Mouse (Mus musculus) spleen, postnatal 36 days (tissue): ENCODE results near the gene Arsk.

Experiments
- DNase-seq, 2 experiments: peaks; one replicate each; pipeline ENCODE4 v3.0.0; 2022; ENCODE audit warnings: low spot score in 2 of 2, mixed read lengths in 1 of 2

Arsk gene

DNA sequence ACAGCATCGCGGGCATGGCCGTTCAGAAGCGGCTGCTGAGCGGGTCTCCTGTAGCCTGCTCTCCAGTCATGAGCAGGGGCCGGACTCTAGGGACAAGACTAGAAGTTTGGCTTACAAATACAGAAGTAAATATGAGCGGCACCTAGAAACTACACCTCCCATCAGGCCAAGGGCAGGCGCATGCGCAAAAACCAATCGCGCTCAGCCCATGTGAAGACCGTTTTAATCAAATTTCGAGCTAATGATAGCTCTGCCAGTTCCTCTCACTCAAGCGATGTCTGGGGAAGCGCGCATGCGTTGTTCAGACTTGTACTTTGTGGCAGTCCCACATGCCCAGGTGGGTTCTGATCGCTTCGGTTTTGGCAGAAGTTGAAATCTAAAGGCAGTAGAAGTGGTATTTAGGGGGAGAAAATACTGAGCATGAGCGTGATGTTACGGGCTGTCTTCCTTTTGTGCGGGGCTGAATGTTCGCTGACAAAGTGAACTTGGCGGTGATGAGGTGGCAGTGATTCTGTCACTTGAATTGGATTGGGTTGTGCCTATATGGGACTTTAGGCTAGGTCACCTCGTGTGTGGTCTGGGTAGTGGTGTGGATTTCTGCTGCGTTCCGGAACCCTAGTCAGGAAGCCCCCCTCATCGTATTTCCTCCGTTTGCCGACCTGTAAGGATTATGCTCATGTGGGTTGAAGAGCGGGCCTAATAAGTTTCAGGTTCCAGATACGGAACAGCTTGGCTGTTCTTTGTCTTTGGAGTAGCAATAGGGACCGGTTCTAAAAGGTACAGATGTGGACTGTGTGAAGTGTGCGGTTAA is at the start of gene Arsk, which contains the start of gene Ttc37:
Arsk (minus strand) TSS at position 168 of the 811 bp plus-strand sequence.
Ttc37 (plus strand) TSS at position 242 of the 811 bp plus-strand sequence.
- DNase-seq: peak; percentile 95 to 97

DNA sequence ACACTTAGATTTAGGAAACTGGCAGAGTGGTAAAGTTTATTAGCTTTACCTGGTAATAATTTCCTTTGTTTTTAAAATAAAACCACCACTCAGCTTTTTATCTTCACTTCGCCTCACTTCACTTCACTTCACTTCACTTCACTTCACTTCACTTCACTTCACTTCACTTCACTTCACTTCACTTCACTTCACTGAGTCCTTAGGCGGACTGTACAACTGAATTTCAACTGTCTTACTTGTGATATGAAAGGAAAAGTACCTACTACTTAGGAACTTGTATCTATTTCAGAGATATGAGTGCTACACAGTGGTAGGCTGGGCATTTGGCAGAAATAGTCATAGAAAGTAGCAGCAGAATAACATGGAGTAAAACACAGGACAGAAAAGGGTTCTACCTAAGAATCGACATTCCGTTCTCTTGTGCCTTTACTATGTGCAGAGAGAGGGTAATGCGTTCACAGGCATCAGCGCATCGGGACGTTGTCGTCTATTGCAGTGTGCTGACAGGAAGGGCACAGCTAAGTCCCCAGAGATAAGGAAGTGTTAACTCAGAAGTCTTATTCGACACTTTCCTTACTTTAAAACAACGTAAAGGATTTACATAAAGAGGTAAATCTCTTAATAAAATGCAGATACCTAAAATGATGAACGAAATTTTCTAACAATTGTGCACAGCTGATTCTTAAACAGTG is 42.8 kb upstream of the Arsk start:
- no peak for DNase-seq

DNA sequence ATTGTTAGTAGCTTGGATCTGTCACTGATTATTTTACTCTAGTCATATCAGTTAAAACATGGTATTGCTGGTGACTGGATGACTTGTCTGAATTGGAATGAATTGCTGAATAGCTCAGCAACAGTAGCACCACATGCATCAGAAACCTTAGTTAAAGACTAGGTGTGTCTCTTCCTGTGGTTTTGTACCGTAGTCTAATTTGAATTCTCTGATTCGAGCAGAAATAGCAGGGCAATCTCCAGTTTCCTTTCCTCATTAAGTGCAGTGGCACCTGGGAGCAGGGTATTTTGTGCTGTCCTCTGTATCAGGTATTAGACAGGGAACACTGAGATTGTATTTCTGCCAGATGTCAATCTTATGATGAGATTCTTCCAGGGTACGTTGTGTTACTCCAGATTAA is 40.4 kb upstream of the Arsk start:
- DNase-seq: peak; percentile 14 to 27

DNA sequence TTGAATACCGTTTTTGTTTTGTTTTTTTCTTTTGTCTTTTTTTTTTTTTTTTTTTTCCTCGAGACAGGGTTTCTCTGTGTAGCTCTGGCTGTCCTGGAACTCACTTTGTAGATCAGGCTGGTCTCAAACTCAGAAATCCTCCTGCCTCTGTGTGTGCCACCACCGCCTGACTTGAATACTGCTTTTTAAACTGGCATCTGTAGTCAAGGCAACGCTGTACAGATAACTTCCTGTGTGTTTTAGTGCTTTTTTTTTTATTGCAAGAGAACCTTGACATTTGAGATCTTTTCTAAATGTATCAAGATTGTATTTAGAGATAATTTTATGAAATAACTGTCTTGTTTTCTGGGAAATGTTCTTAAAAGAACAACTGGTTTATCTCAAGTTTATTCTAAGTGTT is 34.0 kb upstream of the Arsk start:
- no peak for DNase-seq

DNA sequence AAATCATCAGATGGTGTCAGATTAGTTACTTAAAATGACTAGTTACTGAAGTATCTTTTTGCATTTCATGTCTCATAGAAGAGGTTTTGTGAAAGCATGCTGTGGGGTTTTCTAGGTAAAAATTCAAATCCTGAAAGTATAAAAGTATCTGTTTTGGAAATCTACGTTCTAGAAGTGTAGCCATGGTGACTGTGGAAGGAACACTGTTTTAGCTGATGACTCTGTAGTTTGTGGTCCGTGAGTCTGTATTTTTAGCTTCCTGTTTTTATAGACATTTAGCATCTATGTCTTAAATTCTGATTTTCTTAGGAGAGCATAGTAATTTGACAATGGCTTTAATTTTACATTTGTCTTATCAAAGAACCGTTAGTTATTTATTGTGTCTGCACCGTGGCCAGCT is 30.3 kb upstream of the Arsk start:
- DNase-seq: no peak

DNA sequence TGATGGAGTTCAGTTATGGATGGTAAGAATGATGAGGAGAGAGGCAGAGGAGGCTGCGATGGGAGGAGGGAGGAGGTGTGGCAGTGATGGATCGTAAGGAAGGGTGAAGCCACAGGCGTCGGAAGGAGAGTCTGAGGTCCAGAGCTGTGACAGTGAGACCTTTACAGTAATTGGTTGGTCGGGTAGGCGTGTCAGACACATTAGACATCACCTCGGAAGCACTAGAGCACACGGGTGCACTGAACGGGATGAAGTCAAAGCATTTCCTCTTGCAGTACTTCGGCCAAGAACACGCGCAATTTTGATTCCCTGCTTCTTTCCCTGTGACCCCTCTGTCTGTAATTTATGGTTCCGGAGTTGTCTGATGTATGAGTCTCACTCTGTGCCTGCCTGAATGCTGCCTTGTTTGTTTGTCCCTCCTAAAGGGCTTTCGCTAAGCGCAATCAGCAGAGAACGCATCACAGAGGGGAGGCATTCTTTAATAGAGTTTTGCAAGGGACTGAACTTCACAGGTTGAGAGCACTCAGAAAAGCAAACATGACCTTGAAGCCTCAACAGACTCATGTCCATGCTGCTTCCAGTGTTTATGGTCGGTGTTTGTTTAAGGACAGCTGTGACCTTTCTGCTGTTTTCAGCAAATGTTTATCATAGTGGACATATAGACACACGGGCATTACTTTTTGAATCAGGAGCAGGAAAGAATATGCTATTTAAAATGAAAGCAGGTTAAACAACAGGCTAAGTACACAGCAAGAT is 10.8 kb upstream of the Arsk start:
- no peak for DNase-seq

DNA sequence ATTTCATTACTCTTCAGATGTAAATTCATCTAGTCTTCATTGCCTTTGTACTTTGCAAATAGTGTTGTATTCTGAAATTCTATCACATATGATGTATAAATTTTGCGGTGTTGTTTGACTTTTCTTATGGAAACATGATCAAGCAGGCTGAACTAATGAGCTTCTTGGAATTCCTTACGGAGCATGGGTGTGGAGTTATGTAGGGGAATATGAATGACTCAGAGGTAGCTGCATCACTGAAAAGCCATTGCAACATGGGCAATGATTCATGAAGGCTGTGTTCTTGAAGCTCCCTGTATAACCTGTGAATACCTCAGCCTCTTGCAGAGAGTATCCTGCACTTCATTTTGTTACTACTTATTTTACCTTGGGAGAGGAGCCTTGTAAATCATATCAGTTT is 3.5 kb upstream of the Arsk start:
- no peak for DNase-seq

DNA sequence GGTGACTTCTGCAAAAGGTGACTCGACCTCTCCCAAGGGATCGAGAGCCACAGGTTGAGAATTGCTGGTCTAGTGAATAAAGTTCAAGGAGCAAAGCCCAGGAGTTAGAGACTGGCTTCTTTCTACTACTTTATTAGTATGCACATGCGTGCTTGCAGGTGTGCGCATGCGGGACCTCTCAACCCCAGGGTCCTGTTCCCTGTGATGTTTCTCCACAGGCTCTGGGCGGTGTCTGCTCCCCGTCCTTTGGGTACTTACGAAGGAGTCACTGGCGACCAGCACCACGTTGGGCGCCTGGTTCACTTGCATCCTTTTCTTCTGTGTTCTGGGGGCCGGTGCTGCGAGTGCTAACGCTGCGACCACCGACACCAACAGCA is 356 bp downstream of the Arsk start:
- peak; percentile 57 to 62 for DNase-seq

DNA sequence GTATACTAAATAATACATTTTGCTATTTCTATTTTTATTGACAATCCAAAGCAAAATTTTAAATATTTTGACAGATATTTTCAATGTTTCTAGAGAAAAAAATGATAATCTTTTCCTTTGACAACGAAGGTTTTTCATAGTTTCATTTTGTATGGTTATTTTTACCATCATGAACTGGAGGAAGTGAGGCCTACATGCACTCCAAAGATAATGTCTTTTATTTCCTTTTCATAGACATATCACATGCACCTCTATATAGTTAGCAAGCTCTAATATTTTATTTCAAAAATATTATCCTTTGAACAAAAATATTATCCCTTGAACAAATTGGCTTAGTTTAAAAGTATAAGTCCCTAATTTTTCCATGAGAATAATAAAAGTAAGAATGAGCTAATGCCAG is 24.1 kb downstream of the Arsk start:
- DNase-seq: no peak

DNA sequence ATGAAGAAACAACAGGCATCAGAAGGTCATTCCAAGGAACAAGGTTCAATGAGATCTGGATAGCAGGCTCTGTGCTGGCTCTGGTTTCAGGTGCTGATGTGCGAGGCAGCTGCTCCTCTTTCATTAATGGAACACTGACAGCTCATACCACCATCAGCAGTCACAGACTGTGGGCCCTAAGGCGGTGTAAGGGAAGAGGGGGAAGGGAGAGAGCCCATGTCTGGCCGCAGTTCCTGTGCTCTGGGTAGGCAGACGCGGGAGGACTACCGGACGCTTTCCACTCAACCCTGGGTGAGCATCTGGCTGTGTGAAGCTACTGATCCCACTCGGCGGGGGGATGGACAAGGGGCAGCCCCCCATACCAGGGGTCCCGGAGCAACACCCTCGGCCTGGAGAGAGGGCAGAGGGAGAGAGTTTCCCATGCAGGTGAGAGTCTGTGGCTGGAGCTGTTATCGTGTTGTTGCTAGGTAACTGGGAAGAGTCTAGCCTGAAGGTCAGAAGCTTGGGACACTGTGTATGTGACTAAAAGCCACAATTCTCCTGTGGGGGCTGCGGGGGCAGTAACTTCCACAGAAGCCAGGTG is 34.0 kb downstream of the Arsk start:
- DNase-seq: no peak

DNA sequence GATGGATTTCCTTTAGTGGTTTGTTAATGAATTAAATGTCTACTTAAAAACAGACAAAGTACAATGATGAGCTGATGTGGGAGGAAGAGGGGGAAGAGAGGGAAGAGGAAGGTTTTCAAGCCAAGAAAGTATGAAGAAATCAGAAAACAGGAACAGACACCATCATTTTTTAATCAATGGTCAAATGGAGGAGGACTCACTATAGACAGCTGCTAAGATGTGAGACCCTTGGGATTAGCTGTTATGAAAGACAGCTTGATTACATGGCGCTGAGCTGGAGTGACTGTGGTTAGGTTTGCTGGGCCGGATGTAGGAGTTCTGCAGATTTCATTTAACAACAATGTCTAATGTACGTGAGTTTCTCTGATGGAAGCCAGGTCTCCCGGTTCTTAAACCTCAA is 34.9 kb downstream of the Arsk start:
- no peak for DNase-seq

DNA sequence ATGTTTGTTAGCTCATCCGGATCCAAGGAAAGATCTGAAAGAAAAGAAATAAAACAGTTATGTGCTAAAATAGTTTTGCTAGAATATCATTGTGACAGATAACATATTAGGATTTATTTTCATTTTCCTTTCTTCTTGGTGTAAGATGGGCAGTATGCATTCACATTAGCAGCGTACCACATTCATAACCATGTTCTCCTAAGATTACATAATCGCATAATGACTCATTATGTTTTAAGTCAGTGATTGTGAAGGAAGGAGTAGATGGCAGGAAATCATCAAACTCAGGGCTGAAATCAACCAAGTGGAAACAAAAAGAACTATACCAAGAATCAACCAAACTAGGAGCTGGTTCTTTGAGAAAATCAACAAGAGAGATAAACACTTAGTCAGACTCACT is 35.9 kb downstream of the Arsk start:
- DNase-seq: no peak

DNA sequence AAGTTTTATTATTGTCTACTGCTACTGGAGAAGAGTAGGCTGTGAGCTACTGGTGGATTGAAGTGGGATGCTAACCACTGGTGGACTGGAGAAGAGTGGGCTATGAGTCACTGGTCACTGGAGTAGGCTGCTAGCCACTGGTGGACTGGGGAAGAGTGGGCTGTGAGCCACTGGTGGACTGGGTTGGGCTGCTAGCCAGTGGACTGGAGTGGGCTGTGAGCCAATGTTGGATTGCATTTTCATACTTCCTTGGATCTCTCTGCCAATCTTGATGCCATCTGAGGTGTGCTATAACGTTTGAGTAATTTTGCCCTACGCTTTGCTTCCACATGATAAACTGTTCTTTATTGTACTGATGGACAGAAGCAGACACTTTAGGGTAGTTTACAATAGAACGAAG is 36.3 kb downstream of the Arsk start:
- DNase-seq: no peak

DNA sequence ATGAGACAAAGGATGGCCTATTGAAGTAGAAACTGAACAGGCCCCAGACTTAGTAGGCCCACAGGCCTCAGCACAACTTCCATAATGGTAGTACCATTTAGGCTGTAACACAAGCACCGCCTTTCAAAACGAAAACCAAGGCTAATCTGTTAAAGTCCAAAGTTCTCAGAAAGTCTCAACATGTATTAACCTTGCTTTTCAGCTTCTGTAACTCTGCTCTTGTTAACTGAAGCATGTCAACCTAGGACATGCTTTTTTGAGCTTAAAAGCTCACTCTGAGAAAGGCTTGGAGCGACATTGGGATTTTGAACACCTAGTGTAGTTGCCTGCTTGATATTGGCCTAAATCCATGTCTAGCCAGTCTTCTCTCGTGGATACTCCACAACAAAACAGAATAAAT is 38.9 kb downstream of the Arsk start:
- no peak for DNase-seq

DNA sequence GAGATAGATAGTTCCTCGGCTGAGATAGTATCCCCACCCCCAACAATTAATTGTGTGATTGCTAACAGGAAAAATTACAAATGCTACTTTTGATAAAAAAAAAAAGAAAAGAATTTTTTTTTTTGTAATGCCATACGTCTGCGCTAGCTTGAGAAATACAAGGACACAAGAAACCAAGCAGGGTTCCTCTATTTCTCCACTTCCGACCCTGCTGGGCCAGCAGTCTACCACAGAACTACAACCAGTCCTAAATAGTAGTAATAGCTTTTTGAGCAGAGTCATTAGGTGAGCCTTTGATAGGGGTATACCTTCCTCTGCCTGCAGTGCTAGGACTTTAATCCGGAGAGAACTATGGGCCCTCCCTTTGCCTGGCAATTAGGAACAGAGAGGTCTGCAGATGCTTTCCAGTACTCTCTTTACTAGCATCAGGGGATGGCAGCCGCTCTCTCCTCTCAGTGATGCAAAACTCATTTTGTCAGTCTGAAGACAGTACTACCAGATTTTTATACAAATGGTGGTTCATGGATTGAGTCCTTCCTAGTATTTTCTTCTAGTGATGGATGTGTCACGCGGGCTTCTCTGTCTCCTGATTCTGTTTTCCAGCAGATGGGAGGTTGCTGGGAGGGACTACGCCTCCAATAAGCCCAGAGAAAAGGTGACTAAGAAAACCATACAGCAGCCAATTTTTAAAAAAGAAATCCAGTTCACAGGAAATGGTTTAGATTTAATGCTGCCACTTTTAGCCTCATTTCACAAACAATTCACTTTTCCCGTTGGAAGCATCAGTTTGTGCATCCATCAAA is 41.0 kb downstream of the Arsk start:
- no peak for DNase-seq

DNA sequence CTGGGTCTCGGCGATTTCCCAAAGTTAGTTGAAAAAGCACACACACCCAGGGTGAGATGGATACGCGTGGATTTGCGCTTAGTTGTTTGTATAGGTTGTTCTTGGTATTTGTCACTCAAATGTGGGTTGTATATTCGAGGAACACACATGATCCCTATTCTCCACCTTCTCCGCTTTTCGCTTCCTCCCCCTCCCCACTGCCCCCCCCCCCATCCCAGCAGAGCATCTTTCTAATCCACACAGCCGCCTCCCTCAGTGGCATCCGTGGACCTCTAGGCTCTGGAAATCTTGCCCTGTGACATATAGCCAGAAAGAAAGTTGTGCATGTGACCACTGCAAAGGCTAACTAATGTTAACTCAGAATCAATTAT is 41.6 kb downstream of the Arsk start, which contains the start of gene Gpr150:
Gpr150 (minus strand) TSS at position 101 of the 371 bp plus-strand sequence.
- no peak for DNase-seq

DNA sequence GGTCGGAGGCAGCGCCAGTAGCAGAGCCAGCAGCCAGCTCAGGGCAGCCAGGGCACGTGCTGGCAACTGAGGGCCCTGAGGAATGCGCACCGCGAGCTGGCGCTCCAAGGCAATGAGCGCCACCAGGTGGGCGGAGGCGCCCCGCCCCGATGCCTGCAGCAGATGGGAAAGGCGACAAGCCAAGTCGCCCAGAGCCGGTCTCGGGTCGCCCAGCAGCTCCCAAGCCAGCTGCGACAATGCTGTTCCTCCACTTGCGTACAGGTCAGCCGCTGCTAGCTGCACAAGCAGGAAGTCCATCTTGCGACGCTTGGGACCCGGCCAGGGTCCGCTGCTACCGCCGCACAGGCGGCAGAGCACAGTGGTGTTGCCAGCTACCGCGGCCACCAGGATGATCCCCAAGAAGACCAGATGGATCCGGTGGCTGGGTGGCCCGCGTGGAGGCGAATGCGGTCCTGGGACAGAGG is 42.2 kb downstream of the Arsk start:
- DNase-seq: peak; percentile 68 to 69

DNA sequence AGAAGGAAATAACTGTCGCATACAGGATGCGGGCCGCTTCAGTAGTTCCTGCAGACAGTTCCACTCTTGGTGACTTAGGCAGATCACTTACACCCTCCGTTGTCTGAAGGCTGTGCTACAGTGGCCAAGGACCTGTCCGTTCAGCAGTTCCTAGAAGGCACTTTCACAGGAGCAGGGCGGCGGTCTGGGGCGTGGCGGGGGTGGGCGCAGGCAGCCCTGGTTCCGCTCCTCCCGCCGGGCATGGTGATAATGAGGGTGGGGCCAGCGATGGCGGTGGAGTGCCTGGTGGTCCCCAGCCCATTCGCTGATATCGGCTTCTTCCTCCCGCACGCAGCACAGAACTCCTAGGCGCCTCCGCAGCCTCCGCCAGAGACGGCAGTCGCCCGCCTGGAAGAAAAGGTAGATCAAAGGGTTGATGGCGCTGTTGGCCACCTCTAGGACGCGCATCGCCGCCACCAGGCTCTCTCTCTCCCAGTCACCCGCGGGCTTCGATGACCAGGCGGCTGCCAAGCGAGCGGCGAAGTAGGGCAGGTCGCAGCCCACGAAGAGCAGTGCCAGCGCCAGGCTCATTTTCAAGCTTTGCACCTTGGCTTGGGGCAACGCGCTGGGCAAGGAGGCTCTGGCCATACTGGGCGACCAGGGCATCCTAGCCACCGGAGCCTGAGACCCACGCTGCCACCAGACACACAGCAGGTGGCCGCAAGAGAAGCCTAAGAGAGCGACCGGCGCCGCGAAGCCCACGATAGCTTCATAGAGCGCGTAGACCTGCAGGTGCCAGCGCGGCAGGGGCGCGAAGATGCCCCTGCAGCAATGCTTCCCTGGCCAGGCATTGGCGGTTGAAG is 42.8 kb downstream of the Arsk start:
- DNase-seq: peak; percentile 51 to 53

DNA sequence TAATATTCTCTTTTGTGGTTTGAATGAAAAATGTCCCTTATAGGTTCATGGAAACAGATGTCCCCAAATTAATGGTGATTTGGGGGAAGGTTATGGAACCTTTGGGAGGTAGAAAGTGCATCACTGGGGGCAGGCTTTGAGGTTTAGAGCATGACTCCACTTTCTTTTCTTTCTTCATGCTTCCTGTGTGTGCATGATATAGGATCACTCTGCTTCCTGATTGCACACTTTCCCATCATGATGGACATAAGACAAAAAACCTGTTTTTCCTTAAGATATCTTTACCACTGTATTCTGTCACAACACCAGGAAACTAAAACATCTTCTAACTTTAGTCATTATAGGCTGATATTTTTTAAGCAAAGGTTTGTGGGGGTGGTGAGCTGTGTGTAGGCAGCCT is 53.5 kb downstream of the Arsk start:
- no peak for DNase-seq

DNA sequence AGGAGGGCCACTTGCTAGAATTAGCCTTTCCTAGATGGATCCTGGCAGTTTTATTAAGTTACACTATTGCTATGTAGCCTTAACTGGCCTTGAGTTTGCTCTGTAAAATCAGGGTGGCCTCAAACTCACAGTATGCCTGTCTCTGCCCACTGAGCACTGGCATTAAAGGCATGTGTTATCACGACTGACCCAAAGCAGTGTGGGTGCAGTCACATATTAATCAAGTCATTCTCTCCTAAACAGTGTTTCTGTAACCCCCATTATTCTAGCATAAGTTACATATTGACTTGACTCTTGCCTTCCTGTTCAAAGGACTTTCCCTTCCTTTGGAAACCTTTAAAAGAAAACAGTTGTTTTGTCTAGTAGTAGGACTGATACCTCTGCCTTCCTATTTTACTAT is 56.0 kb downstream of the Arsk start:
- no peak for DNase-seq
